Mouse (Mus musculus): Measurements from ENCODE around the gene Slc25a41.

DNA sequence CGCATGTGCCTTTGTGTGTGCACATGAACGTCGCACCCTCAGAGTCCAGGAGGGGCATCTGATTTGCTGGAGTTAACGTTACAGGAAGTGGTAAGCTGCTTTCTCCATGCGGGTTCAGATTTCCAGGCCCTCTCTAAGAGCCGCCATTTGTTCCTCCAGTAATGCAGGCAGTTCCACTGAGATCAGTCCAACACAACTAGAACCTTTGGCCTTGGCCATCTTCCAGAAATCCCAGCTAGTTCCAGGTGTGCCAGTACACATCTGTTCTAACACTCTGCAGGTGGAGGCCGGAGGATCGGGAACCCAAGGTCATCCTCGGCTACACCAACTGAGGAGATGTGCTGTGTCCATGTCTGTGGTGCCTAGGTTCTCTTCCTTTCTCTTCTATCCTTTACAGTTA is 56.6 kb downstream of the Slc25a41 start:
- TF ChIP-seq CTCF (IDR thresholded peaks at IDR 0.05; ENCODE audit: insufficient read depth, low read length) (no peak), POLR2A (IDR thresholded peaks at IDR 0.05; ENCODE audit: borderline replicate concordance, extremely low read depth, low read depth, low read length) (no peak)

Data from lung, adult 2 months (tissue).